Mouse (Mus musculus) CD4-positive, CD25-positive, alpha-beta regulatory T cell, adult 4 months (primary cell): Measurements from ENCODE around the gene Ebpl. TPM values are rescaled to one million over a fixed set of nuclear protein-coding genes. Genes with fewer than 3 reads are reported as not detected.
"Not testable (repeated sequence)": the region's sequence is repeated elsewhere in the genome, so short reads cannot be mapped to it uniquely, and the experiment has no call there.

Experiments
- ATAC-seq: one replicate; pipeline ENCODE4 v1.8.0; 2017
- polyA plus RNA-seq, 2 experiments: library from polyadenylated mRNA; unstranded; fragments of 100-300 nt; shearing (Covaris generic); gene quantifications; one replicate each; pipeline ENCODE4 v1.2.1; 2017

The Ebpl gene
- polyA plus RNA-seq, 2 experiments from 2014 or later: 6.5 to 12.3 TPM

- ATAC-seq: not testable (repeated sequence)
Measured at GRCm38 (mm10) chr14:61327007-61327406, 33.2 kb downstream of the Ebpl start.

- ATAC-seq: no peak
Measured at GRCm38 (mm10) chr14:61322740-61323139, 37.5 kb downstream of the Ebpl start.

- no peak for ATAC-seq
Measured at GRCm38 (mm10) chr14:61321200-61321599, 39.0 kb downstream of the Ebpl start.

GRCm38 (mm10) chr14:61320765-61321164 lies 39.5 kb downstream of the Ebpl start:
- no peak for ATAC-seq

- peak; percentile 39 for ATAC-seq
Measured at GRCm38 (mm10) chr14:61316861-61317260, 43.4 kb downstream of the Ebpl start.

GRCm38 (mm10) chr14:61310963-61311362 lies 49.3 kb downstream of the Ebpl start:
- no peak for ATAC-seq

GRCm38 (mm10) chr14:61310036-61310772 lies 50.0 kb downstream of the Ebpl start:
- ATAC-seq: no peak

- peak; percentile 72 for ATAC-seq
Measured at GRCm38 (mm10) chr14:61309593-61309992, 50.6 kb downstream of the Ebpl start, which contains the start of gene Arl11. TSS of gene Arl11 (plus strand) at chr14:61309753.

GRCm38 (mm10) chr14:61303969-61304609 lies 56.1 kb downstream of the Ebpl start:
- ATAC-seq: no peak

GRCm38 (mm10) chr14:61302428-61302827 lies 57.8 kb downstream of the Ebpl start:
- ATAC-seq: no peak

GRCm38 (mm10) chr14:61301323-61301722 lies 58.9 kb downstream of the Ebpl start:
- ATAC-seq: no peak

GRCm38 (mm10) chr14:61299810-61300209 lies 60.4 kb downstream of the Ebpl start:
- ATAC-seq: no peak

GRCm38 (mm10) chr14:61294738-61295079 lies 65.5 kb downstream of the Ebpl start:
- no peak for ATAC-seq

- ATAC-seq: peak; percentile 75
Measured at GRCm38 (mm10) chr14:61293884-61294737, 66.1 kb downstream of the Ebpl start.

GRCm38 (mm10) chr14:61290664-61291063 lies 69.6 kb downstream of the Ebpl start:
- no peak for ATAC-seq

- ATAC-seq: no peak
Measured at GRCm38 (mm10) chr14:61288606-61289286, 71.5 kb downstream of the Ebpl start.

Other genes starting within 250 kb of the Ebpl start
- 1 to 10 TPM; 5.3 to 6.2 TPM for gene Sacs, start 222.0 kb downstream of the Ebpl start, polyA plus RNA-seq
- gene Sgcg, start 101.9 kb downstream of the Ebpl start, polyA plus RNA-seq: not detected
- not detected for gene Arl11, start 50.7 kb downstream of the Ebpl start, polyA plus RNA-seq
- 10 to 100 TPM; 30.6 to 35.1 TPM for gene Kpna3, start 79.4 kb upstream of the Ebpl start, polyA plus RNA-seq
- gene Spryd7, start 196.4 kb upstream of the Ebpl start, polyA plus RNA-seq: 1 to 10 TPM; 5.2 to 7.7 TPM
- 1 to 10 TPM; 8.9 TPM for gene Trim13, start 237.8 kb upstream of the Ebpl start, polyA plus RNA-seq
- 1 to 10 TPM in 1 of 2 experiments, under 1 TPM in 1; 0.52 to 1.0 TPM for gene Kcnrg, start 247.0 kb upstream of the Ebpl start, polyA plus RNA-seq